Mouse (Mus musculus) adrenal gland, postnatal 25 days (tissue): ENCODE results near the gene Pitpnm2. TPM values are rescaled to one million over a fixed set of nuclear protein-coding genes. Genes with fewer than 3 reads are reported as not detected.

Experiments used
- DNase-seq: peaks from one replicate; pipeline ENCODE4 v3.0.0; 2021; ENCODE audit warnings: mixed read lengths
- total RNA-seq: library from RNA; stranded (reverse); gene quantifications from 2 replicates; pipeline ENCODE4 v1.2.3, GENCODE M21; 2021

The Pitpnm2 gene
- total RNA-seq, 1 experiment from 2014 or later: 83.8 TPM

GRCm38 (mm10) chr5:124201564-124201963 lies 48.0 kb downstream of the Pitpnm2 start:
- no peak for DNase-seq

GRCm38 (mm10) chr5:124200844-124201243 lies 48.7 kb downstream of the Pitpnm2 start:
- DNase-seq: no peak

GRCm38 (mm10) chr5:124199168-124199567 lies 50.4 kb downstream of the Pitpnm2 start:
- DNase-seq: no peak

GRCm38 (mm10) chr5:124198473-124198872 lies 51.1 kb downstream of the Pitpnm2 start:
- DNase-seq: no peak

- no peak for DNase-seq
These were observed 53.5 kb downstream of the Pitpnm2 start for GRCm38 (mm10) chr5:124196082-124196481.

- DNase-seq: no peak
These were observed 55.0 kb downstream of the Pitpnm2 start for GRCm38 (mm10) chr5:124194386-124195084.

GRCm38 (mm10) chr5:124193286-124194112 lies 56.1 kb downstream of the Pitpnm2 start:
- DNase-seq: no peak

GRCm38 (mm10) chr5:124192726-124193285 lies 56.8 kb downstream of the Pitpnm2 start:
- DNase-seq: no peak

- DNase-seq: no peak
These were observed 57.3 kb downstream of the Pitpnm2 start for GRCm38 (mm10) chr5:124192251-124192710.

GRCm38 (mm10) chr5:124190146-124190870 lies 59.3 kb downstream of the Pitpnm2 start:
- no peak for DNase-seq

GRCm38 (mm10) chr5:124189572-124189981 lies 60.0 kb downstream of the Pitpnm2 start:
- DNase-seq: no peak

- no peak for DNase-seq
These were observed 61.9 kb downstream of the Pitpnm2 start for GRCm38 (mm10) chr5:124187508-124188311.

GRCm38 (mm10) chr5:124186981-124187507 lies 62.5 kb downstream of the Pitpnm2 start:
- DNase-seq: no peak

- no peak for DNase-seq
These were observed 63.1 kb downstream of the Pitpnm2 start for GRCm38 (mm10) chr5:124186465-124186854.

GRCm38 (mm10) chr5:124185706-124186464 lies 63.7 kb downstream of the Pitpnm2 start:
- DNase-seq: no peak

- no peak for DNase-seq
These were observed 64.5 kb downstream of the Pitpnm2 start for GRCm38 (mm10) chr5:124184898-124185701.

- no peak for DNase-seq
These were observed 65.4 kb downstream of the Pitpnm2 start for GRCm38 (mm10) chr5:124184191-124184590.

- no peak for DNase-seq
These were observed 66.9 kb downstream of the Pitpnm2 start for GRCm38 (mm10) chr5:124182642-124183041.

GRCm38 (mm10) chr5:124182097-124182496 lies 67.5 kb downstream of the Pitpnm2 start:
- DNase-seq: no peak
